Mouse (Mus musculus) adrenal gland, postnatal 36 days (tissue): ENCODE measurements at regions not wholly inside any gene's neighbourhood (a gene's known extent, or its start where the extent isn't known, plus 50 kb on each side); places are given as distances from the start of the nearest gene placed in this dataset.

Experiments used
- DNase-seq, 2 experiments: peaks; one replicate each; pipeline ENCODE4 v3.0.0; 2021; ENCODE audit warnings: mixed read lengths in 1 of 2

DNA sequence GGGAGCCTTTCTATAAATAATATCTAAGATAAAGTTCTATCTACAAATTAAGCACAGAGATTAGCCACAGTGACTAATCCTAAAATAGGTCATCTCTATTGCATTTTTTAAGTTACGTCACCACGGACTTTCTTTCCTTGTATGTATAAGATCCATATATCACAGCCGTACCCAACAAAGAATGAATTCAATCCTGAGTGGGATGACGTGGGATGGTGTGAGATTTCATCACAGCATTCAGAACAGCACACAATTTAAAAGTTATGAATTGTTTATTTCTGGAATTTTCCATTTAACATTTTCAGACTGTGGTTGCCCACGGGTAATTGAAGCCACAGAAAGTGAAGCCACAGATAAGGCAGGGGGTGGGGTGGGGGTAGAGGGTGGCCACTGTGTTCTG lies 129.0 kb upstream of the Dynlrb2 start:
- no peak for DNase-seq

DNA sequence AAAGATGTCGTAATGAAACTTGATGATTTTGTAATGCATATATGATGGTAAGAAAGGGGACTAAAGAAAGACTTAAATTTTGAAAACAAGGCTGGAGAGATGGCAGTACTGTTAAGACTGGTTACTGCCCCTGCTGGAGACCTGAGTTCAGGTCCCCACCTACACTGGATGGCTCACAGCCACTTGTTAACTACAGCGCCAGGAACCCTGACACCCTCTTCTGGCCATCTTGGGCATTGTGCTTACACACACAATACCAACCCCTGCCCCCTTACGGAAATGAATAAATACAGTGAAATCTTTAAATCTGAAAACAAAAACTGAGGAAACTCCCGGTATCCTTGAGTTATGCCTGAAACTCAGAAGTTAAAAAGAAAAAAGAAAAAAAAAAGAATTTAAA lies 131.7 kb upstream of the Dynlrb2 start:
- peak in 1 of 2 experiments; percentile 29 for DNase-seq

DNA sequence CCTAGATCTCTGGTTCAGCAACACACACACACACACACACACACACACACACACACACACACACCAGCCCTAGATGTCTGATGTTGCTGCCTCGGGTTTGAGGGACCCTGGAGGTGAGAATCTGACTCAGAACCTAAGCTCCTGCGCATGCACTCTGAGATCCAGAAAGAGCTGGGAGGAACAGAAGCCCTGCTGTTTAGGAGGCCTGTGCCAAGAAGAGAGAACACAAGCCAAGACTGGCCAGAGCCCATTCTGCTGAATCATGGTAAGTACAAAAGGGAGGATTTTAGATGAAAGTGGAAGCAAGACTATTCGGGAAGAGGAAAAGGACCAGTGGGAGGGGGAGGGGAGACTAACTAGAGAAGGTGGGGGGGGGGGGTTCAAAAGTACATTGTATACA lies 132.2 kb upstream of the Dynlrb2 start:
- DNase-seq = peak; percentile 60

DNA sequence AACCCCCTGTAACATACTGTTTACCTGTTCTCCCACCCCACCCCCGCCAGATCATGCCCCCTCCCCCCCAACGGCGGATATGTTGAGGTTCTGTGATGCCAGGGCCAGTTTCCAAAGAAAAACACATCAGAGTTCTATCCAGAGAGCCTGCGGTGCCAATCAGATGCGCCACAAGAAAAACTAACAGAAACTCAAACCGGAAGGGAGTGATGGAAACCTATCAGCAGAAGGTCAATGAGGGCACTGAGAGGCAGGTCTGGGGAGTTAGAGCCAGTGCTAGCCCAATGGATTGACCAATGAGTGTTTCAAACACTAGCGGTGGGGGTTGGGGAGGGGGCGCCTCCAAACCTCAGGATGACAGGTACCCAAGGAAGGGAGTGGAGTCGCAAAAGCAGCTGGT lies 132.7 kb upstream of the Dynlrb2 start:
- no peak for DNase-seq

DNA sequence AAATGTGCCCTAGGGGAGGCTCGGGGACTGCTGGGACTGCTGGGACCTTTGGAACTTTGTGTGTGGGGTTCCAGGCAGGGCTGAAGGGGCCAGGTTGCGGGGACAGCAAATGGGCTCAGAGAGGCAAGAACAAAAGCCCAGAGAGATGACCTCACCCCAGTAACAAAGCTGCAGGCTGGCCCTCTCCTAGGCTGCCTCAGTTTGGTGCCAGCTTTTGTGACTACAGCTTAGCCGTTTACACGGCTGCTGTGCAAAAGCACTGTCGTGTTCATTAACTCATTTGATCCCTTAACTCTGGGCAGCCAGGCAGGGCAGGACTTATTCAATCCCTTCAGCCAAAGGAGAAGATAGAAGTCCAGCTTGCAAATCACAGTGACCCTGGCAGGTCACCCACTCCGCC lies 137.3 kb upstream of the Dynlrb2 start:
- DNase-seq = no peak

DNA sequence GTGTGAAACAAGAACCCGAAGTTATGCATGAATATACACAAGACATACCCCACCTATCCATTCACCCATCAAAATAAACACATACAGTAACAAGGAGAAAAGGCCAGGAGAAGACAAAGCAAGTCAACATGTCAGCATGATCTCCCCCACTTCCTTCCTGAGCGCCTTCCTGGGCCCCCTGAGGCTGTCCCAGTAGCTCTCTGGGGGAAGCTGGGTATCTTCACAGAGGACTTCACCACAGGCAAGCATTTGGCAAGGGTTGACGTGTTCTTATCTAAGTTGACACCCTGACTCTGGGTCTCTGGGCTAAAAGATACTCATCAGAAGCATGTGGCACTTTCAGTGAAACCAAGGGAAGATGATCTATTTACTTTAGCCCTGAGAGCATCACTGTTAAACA lies 138.1 kb upstream of the Dynlrb2 start:
- DNase-seq = no peak

DNA sequence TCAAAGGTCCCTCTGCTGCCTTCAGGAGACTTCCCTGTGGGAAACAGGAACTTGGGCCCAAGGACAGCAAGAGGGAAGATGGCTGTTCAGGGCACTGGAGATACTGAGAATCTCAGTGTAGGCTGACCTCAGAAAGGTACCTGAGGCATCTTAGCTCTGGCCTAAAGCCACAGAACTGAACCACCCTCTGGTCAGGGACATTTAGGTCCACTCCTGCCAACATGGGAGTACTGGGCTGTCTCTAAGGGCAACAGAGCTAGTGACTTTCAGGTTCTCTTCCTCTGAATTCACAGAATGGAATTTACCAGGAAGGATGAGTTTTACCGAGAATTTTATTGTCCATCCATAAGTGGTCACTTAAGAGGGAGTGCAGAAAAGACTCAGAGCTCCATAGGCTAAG lies 140.0 kb upstream of the Dynlrb2 start:
- no peak for DNase-seq

DNA sequence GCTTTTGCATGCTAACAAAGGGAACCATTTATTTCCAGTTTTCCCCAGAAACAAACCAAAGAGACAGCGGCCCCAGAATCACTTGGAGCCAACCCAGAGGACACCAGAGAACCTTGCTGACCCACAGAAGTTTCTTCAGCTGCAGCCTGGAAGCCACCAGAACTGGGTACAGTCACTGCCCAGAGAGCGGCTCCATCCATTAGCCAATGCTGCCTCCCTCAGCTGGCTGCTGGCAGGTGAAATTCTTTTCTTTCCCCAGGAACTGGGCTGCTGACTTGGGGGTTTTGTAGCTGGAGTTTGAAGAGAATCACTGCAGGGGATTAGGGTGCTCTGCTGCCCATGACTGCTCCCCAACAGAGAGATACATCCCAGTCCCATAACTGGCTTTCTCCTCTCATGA lies 140.6 kb upstream of the Dynlrb2 start:
- DNase-seq = peak in 1 of 2 experiments; percentile 33

DNA sequence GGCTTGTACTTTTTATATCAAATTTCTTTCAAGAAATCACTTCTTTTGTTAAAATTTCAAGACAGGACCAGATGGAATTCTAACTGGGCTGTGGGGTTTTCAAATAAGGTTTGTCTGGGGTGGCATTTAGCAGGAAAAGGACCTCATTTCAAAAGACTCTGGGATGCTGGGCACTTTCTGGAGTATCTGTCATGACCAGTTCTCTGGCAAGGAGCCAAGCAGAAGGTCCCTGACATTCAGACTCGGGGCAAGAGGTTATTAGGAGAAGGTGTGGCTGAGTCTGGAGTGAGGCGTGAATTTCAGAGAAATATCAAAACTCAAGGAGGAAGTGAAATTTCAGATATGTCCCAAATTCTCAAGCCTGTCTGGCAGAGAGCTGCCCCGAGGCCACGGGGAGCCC lies 142.4 kb upstream of the Dynlrb2 start:
- DNase-seq = peak; percentile 49 to 65

DNA sequence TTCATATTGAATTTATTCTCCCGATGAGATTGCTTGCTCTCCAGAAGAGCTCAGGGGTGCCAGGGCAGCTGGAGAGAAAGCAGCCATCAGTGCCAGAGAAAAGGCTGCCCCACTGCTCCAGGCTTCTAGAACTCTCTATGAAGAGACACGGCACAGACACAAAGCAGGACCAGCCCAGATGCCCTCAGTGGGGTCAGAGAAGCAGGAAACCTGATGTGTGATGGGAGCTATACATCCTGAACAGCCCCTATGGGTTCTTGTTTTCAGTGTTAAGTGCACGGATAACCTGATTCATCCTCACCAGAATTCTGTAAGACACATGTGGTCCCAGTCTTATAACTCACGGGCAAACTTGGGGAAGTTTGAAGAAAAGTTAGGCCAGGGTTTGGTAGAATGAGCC lies 145.0 kb upstream of the Dynlrb2 start:
- DNase-seq = no peak

DNA sequence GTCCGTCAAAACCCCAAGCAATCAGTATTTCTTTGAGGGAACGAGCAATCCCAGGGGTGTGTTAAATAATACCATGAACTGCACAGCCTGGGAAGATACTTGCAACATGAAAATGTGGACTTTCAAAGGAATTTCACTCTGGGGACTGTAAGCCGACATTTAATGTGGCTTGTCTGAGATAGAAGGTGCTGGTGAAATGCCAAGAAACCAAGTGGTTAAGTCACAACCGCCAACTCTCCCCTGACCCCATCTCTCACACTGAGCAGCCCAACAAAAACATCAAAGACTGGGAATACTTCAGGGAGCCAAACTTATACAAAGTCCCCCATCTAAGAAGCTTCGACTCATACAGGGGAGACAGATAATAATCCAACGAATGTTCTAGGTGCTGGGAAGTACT lies 150.0 kb upstream of the Dynlrb2 start:
- no peak for DNase-seq

DNA sequence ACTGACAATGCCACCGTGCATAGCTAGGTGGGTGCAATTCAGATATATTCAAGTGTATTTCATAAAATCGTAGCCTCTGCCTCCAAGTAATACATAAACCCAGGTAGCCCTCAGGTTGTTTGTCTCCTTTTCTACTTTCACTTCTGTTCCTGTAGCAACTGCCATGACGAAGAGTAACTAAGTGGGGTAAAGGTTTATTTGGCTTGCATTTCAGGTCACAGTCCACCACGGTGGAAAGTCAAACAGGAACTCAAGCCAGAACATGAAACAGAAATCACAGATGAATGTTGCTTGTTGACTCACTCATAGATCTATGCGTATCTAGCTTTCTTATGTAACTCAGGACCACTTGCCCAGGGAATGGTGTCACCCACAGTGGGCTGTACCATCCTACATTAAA lies 150.9 kb upstream of the Dynlrb2 start:
- DNase-seq = no peak

DNA sequence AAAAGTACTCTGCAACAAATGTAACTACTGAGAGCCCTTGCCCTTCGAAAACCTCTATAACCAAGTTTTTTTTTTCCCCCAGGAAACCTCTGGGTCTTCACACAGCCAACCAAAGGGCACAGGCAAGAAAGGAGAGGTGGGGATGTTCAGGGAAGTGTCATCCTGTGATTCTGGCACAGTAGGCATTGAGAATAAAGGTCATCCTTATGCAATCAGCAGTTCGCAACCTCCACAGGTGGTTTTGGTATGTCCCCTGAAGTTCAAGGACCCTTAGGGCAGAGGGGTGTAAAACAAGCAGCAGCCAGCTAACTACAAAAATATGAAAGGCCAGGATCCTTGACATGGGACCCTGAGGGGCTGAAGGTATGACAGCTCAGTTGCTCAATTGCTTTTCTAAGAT lies 152.1 kb upstream of the Dynlrb2 start:
- no peak for DNase-seq

DNA sequence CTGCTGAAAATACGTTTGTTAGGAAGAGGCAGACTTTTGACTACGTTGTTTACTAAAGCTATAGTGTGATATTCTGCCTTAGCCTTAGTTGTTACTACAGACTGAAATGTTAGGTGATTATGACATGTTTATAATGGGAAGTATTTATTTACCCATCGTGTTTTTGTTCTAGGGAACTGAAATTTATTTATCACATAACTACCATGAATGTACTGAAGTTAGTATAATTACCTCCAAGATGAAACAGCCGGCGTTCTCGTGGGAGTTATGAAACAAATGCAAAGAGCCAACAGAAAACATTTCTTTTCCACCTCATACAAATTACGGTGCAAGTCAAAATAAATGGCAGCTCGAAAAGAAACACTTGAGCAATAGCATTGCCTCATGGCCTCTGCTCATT lies 155.8 kb upstream of the Dynlrb2 start:
- DNase-seq = no peak

DNA sequence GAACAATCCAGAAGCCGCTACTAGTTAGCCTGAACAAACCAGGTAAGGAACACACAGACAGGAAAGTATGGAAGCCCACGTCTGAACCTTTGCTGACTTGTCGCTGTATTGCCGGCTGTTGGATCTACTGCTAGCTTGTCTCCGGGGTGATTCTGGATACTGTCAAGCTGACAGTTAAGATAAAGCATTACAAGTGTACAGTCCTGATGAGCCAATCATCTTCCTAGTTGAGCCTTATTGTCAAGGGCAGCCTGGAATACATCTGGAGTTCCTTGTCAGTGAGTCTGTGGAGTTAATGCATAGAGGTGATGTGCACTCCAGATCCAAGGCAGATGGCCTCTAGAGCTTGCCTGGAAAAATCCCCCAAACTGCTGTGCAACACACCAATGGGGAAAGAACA lies 157.8 kb upstream of the Dynlrb2 start:
- DNase-seq = no peak

DNA sequence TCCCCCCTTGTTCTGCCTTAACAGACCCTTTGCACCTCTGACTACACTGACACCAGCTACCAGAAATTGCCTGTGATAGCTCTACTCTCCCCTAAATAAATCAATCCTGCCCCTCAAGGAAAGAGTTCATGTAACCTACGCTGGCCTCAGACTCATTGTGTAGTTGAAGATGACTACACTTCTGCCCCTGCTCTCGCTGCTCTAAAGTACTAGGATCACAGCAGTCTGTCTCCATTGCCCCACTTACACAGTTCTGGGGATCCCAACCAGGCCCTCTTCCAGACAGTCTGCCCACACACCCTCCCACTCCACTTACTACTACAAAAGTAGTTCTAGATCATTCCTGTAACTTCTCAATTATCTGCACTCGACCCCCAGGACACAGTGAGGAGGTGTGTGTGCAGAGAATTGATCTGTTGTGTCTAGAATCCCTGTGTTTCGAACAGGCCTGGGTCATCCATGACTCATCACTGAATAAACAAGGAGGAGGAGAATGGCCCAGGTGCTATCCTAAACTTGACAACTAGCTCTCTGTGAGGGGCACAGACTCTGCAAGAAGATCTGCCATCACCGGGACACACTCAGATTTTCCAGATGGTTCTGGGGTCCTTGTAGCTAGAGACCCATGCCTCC lies 160.1 kb upstream of the Dynlrb2 start:
- no peak for DNase-seq

DNA sequence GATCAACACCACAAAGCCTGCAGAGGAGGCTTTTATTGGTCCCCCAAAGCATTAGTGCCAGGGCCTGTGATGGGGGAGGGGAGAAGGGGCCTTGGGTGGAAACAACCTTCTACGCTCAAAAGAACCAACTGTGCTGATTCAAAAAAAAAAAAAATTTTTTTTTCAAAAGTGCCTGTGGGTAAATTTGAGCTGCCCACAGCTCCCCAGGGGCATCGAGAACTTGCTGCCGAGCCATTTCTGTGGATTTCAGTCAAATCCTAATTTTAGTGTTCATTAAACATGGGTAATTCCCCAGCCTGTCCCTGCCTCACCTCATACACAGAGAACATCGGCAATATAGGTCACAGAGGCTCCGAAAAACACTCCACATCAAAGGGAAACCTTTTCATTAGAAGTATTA lies 161.2 kb upstream of the Dynlrb2 start:
- no peak for DNase-seq

DNA sequence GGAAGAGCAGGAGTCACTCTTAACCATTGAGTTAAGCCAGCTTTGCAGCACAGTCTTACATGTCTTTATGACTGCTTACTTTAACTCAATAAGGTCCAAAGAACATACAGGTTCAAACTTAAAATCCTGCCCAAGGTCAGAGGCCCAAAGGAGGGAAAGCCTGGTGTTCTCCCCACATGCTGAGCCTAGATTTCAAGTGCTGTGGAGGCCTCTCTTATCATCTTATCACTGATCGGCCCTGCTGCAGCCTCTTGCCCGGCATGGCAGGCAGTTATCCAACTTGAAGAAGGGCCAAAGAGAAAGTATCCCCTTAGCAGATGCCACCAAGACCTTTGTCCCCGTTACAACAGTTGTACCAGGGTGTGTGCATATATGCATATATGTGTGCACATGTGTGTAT lies 170.0 kb upstream of the Dynlrb2 start:
- DNase-seq = peak in 1 of 2 experiments; percentile 16

DNA sequence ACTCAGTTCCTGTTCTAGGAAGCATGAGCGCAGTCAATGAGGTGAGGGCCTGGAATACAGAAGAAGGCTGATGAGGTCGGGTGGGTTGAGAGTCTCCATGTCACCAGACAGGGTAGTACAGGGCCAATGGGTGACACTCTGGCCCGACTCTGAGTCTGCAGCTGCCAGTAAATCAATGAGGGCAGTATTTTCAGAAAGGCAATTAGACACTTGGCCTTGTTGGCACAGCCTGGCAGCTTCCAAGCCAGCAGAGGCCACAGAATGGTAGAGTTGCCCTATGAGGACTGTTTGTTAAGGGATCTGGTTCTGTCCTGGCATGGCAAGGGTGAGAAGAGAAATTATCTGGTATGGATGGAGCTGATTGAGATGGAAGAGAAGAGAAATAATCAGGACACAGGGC lies 170.7 kb upstream of the Dynlrb2 start:
- peak; percentile 7 to 22 for DNase-seq

DNA sequence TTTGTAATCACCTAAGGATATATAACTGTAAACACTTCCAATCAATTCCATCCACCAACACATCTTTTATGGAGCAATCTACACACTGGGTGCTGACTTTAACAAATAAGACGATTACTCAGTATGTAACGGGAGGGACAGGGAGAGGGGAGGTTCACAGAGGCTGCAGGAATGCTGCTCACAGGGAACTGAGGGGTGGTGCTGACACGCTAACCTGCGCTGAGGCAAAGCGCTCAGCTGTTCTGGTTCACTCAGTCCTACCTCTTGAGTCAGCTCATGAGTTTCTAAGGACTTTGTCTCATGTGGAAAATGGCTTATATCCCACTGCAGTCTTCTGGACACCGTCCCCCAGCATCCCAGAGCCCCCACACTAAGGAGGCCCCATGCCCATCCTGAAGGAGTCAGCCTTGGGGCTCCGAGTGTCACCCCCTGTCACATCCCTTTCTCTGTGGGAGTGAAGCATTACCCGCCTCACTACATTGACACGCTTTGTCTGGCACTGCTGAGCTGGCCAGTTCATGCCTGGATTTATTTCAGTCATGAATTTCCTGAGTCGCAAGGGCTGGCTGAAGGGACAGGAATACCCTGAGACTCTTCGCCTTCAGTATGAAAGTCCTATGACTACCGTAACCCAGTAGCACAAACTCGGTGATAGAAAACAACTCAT lies 184.6 kb upstream of the Dynlrb2 start:
- DNase-seq = no peak

DNA sequence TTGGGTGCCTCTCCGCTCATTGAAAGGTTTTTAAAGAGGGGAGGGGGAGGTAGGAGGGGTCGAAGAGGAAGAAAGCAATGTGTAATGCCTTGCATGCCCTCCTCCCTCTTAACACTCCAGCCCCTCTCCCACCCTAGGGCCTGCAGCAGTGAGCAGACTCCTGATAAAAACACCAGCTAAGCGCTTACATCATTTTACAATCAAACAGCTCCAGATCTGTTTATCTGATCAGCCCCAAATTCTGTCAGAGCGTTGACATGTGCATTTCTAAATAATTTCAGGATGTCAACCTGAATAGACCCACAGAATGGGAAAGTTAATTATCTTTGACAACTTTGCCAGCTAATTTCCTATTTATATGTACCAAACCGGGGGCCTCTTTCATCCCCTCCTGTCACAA lies 189.4 kb upstream of the Dynlrb2 start:
- DNase-seq = no peak

DNA sequence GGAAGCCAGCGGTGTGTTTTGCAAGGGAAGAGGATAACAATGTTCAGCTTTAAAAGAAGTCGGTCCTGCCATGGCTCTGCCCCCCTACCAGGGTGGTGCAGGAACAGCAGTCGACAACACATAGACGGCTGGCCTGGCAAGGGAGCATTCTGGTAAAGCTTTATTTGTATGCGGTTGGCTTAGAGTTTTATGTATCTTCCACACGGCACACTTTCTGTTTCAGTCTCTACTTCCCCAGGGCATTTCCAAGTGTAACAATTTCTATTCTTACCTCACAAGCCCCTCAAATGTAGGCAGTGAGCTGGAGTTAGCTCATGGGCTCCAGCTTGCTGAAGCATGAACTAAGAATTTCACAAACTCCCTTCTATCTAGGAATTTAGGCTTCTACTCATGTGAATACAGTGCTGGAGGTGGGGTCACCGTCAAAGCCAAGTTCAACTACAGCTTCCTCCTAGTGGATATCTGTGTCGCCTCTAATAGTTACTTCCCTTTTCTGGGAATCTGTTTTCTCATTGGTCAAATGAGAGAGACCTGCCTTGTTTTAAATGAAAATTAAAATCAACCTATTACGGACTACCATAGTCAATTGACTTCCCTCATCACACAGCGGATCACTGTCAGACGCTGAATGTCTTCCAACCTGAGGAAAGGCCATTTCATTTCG lies 190.2 kb upstream of the Dynlrb2 start:
- DNase-seq = no peak

DNA sequence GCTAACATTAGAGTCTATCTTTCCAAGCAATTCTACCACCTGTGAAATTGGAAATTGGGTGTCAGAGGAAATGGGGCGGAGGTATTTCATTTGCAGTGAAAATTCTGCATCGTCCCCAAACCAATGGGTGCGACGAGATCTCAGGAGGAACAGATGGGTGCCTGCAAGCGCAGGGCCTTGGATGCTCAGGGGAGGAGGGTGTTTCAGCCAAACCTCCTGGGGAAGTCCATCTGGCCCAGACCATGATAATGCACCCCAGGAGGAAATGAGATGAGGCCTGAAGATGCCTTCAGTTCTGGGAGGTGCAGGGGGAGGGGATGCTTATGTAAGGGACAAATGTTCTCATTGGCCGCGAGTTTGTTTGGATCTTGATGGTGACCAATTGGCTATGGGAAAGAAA lies 205.9 kb upstream of the Dynlrb2 start:
- DNase-seq = no peak

DNA sequence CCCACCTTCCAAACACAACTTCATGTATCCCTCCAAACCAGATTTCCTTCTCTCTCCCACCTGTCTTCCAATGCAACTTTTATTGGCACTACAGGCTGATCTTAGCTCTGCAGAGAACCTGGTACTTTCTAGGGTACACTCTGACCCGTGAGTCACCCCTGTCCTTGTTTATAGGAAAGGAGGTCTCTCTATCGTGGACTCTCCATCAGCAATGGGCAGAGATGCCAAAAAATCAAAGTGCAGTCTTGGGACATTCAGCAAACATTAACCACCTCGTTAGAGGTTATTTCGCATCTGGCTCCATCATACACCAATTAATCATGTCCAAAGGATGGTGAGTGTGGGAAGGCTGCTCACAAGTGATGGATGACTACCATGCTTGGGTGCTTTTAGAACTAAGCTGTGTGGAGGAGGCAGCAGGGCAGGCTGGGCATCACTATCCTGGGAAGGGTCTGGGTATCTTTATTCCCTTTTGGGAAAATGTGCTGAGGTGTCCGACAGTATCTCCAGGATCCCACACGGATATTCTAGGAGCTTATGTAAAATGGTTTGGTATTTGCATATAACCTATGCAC lies 214.0 kb upstream of the Dynlrb2 start:
- no peak for DNase-seq
